Mouse (Mus musculus): ENCODE results near the gene Osbpl8.

GRCm38 (mm10) chr10:111343555-111343954 is 179.0 kb downstream of the Osbpl8 start:
- TF ChIP-seq GATA1 (IDR thresholded peaks at IDR 0.05; ENCODE audit: borderline replicate concordance, low read length): no peak
- TF ChIP-seq FLI1 (IDR thresholded peaks at IDR 0.05; ENCODE audit: low read length): no peak
